Mouse (Mus musculus) liver, embryonic 14.5 days (tissue): ENCODE results near the gene Npvf. TPM values are rescaled to one million over a fixed set of nuclear protein-coding genes. Genes with fewer than 3 reads are reported as not detected.

Experiments used
- ATAC-seq: fragments of 200-750 bp; cut with Nextera tagmentation; 2 replicates; pipeline ENCODE4 v1.8.0; 2017; ENCODE audit warnings: moderate number of reproducible peaks, mild to moderate bottlenecking, moderate library complexity; ENCODE audit not compliant: insufficient read depth
- DNase-seq, 3 experiments: peaks; one replicate each; pipeline ENCODE4 v3.0.0-alpha.2; 2012 to 2013; ENCODE audit warnings: low read depth in 3 of 3, low spot score in 3 of 3
- H3K27ac ChIP-seq: fragments of 300-500 bp; sonication (generic); 2 replicates; pipeline ENCODE4 v1.5.1; 2014; ENCODE audit warnings: moderate library complexity, mild to moderate bottlenecking, control low read depth, inconsistent platforms
- H3K27me3 ChIP-seq: fragments of 300-500 bp; sonication (generic); 2 replicates; pipeline ENCODE4 v1.6.1; 2014; ENCODE audit warnings: mild to moderate bottlenecking, low read length, moderate library complexity; ENCODE audit not compliant: control insufficient read depth, insufficient read depth
- H3K36me3 ChIP-seq: fragments of 300-500 bp; sonication (generic); replicated peaks from 2 replicates; pipeline ENCODE4 v1.6.1; 2014; ENCODE audit warnings: low read depth; ENCODE audit not compliant: control insufficient read depth, insufficient read depth
- H3K4me1 ChIP-seq, 2 experiments: fragments of 200-500 bp in 1 of 2; fragments of 300-500 bp in 1 of 2; sonication (generic) in 1 of 2; replicated peaks; 2 replicates each; pipeline ENCODE4 v1.6.1; 2012 to 2014; ENCODE audit warnings: antibody characterized with exemption in 1 of 2, inconsistent platforms in 1 of 2, low read length in 1 of 2; ENCODE audit not compliant: control insufficient read depth in 2 of 2, insufficient read depth in 2 of 2
- H3K4me2 ChIP-seq: fragments of 300-500 bp; sonication (generic); 2 replicates; pipeline ENCODE4 v1.6.1; 2014; ENCODE audit warnings: low read depth, mild to moderate bottlenecking, control low read depth, moderate library complexity
- H3K4me3 ChIP-seq, 2 experiments: fragments of 200-500 bp in 1 of 2; fragments of 300-500 bp in 1 of 2; sonication (generic) in 1 of 2; 2 replicates each; pipeline ENCODE4 v1.5.1; 2012 to 2014; ENCODE audit warnings: low read depth in 2 of 2, low read length in 2 of 2, mild to moderate bottlenecking in 2 of 2, control low read depth in 1 of 2, inconsistent platforms in 1 of 2, moderate library complexity in 1 of 2; ENCODE audit not compliant: insufficient read depth in 1 of 2
- H3K9ac ChIP-seq: fragments of 300-500 bp; sonication (generic); replicated peaks from 2 replicates; pipeline ENCODE4 v1.6.1; 2014; ENCODE audit warnings: mild to moderate bottlenecking, control low read depth, moderate library complexity
- H3K9me3 ChIP-seq: fragments of 300-500 bp; sonication (generic); 2 replicates; pipeline ENCODE4 v1.6.1; 2016; ENCODE audit warnings: low read length, mixed read lengths; ENCODE audit not compliant: control insufficient read depth
- CTCF ChIP-seq: IDR thresholded peaks from 2 replicates; pipeline ENCODE4 v1.5.1; 2016; ENCODE audit warnings: antibody characterized with exemption, low read depth, control low read depth
- EP300 ChIP-seq: IDR thresholded peaks from 2 replicates; pipeline ENCODE4 v1.6.1; 2016; ENCODE audit warnings: antibody characterized with exemption, low read depth
- WGBS: fragments of 180-500 bp; shearing (Covaris S2); extraction: QIAGEN DNeasy Blood & Tissue Kit; methylation state at CpG from one replicate; pipeline ENCODE4 v1.1.7; 2014; ENCODE audit not compliant: insufficient replicate concordance; 5-methylcytosine and 5-hydroxymethylcytosine counted together
- polyA plus RNA-seq, 2 experiments: library from polyadenylated mRNA; depleted of rRNA in 1 of 2; stranded (reverse) in 1 of 2; unstranded in 1 of 2; fragments of >200 nt; fragmentation: Nextera tagmentation in 1 of 2; extraction: Ambion mirVana in 1 of 2; gene quantifications; 2 replicates each; pipeline versions ENCODE4 v1.2.1 to v1.2.3; 2012 to 2014

Gene Npvf
- not detected in 2 replicates for polyA plus RNA-seq (2012; rRNA removed)
- not detected in 2 replicates for polyA plus RNA-seq (2014; fragmentation: Nextera tagmentation; extraction: Ambion mirVana)

DNA sequence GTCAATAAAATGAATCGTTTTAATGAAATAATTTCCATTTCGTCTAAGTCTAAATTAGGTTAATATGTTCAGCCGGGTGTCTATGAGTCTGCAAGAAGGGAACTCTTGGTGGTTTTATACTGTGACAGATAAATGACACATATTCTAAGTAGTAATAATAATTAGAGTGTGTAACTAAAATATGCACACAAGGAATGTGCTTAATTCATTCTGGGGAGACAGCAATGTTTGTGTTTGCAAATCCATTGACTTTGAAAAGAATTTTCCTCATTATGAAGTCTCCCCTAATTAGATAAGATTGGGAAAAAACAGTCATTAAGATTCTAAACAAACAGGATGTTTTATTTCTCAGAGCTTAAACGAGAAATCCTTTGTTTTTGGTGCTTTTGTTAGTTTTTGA lies at the start of gene Npvf:
TSS of gene Npvf (minus strand) at position 84 of the 400 bp plus-strand sequence.
- H3K4me3 ChIP-seq = no peak within 1 kb of the TSS
- no peak within 1 kb of the TSS for H3K9ac ChIP-seq
- H3K36me3 ChIP-seq = no peaks in the 10 kb centered on the region
- H3K4me2 ChIP-seq = no peak within 1 kb of the TSS
- no peak for TF ChIP-seq CTCF
- no peak for TF ChIP-seq EP300
- H3K27ac ChIP-seq = no peak within 1 kb of the TSS
- H3K27me3 ChIP-seq = no peaks in the 10 kb centered on the region
- WGBS = 55% methylated on average over 4 of the region's 4 CpGs
- DNase-seq (no peak), ATAC-seq (no peak)
- no peaks in the 10 kb centered on the region for H3K9me3 ChIP-seq
- no peaks in the 10 kb centered on the region for H3K4me1 ChIP-seq

DNA sequence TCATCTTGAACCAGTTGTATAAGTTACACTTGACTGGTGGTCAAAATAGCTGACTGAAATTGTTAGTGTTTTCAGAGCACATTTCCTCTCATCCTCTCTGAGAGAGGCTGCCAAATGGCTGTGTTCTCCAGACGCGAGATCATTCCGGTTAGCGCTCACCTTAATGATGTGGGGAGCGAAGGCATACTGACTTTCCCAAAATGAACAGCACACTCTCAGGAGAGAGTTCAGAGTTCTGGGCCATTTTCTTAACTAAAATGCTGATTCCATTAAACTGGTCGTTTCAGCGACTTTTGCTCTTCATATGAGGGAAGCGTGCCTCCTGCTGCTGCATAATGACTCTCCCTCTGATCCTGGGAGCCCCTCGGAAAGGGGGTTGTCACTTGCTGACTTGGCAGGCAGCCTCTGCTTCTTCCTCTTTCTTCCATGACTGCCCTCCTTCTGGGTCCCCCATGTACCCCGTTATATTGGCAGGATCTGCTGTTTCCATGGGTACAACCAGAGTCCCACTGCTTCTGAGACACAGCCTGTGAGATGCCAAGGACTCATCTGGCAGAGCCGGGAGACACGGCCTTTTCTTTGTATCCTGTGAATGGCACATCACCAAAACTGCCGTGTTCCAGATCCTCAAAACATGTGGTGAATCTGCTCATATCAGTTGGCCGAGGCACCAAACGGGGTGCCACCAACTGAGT lies 35.0 kb upstream of the Npvf start:
- Histone ChIP-seq H3K4me3 (no peak overlapping the region), H3K9ac (no peak overlapping the region), H3K27me3 (no peaks in the 10 kb centered on the region), H3K4me2 (no peak overlapping the region), H3K9me3 (no peaks in the 10 kb centered on the region), H3K4me1 (0 out of 4 replicates have a peak, but pooled peaks cover 0 to 2% of the 10 kb centered on the region in 2 experiments), H3K27ac (no peak overlapping the region), H3K36me3 (no peaks in the 10 kb centered on the region)
- no peak for TF ChIP-seq EP300
- no peak for TF ChIP-seq CTCF
- DNase-seq (no peak), ATAC-seq (no peak)
- 49% methylated on average over 15 of the region's 15 CpGs for WGBS

DNA sequence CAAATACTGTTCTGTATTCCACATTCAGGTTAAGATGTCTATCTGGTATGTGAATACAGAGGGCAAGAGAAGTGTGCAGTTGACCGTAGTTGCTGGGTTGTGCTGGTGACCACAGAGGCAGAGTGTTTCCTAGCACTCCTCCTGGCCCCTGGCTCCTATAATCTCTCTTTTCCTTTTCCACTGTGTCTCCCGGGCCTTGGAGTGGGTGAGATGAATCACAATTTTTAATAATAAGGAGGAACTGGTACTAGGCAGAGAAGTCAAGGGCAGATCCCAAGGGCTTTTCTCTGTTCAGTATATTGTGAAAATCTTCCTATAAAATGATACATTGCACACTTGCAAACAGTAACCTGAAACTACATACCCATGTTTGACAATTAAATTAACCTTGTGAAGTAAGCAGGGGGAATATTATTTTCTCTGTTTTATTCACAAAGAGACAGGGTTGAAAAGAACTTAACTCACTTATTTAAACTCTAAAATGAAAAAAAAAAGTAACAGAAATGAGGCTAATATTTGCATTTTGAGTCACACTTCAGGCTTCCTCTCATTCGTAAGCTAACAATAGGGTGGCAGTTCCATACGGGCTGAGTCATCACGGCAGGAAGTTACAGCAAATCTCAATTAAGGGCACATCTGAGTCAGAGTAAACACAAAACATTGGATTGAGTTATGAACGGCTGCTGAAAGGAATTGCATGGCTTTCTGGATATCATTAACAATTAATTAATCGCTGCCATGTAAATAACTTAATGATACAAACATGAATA lies 30.6 kb upstream of the Npvf start:
- H3K9ac ChIP-seq = no peak overlapping the region
- TF ChIP-seq CTCF (no peak), EP300 (no peak)
- 23% methylated on average over 7 of the region's 7 CpGs for WGBS
- no peaks in the 10 kb centered on the region for H3K36me3 ChIP-seq
- no peak overlapping the region for H3K4me2 ChIP-seq
- no peaks in the 10 kb centered on the region for H3K9me3 ChIP-seq
- DNase-seq = no peak
- H3K4me1 ChIP-seq = 0 out of 4 replicates have a peak, but pooled peaks cover 0 to 2% of the 10 kb centered on the region in 2 experiments
- no peak overlapping the region for H3K27ac ChIP-seq
- H3K27me3 ChIP-seq = no peaks in the 10 kb centered on the region
- no peak overlapping the region for H3K4me3 ChIP-seq
- no peak for ATAC-seq

DNA sequence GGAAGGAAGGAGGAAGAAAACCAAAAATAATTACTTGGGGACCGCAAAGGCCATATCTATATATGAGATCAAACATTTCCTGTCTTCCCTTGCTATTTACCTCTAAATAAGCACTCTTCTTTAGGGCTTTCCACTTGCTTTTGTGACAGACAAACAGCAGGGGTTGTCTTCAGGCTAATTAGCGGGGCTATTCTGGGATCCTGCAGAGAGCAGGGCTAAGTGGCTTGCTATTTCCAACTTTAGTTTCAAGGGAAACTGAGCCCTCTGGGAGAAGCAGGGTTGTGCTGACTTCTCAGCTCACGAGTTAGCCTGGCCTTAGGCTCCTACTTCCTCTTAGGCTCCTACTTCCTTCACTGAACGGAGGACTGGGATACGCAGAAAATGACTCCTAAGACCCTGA lies 27.3 kb upstream of the Npvf start:
- no peak overlapping the region for H3K4me2 ChIP-seq
- WGBS = 13% methylated on average over 5 of the region's 5 CpGs
- no peak overlapping the region for H3K4me3 ChIP-seq
- no peaks in the 10 kb centered on the region for H3K9me3 ChIP-seq
- no peaks in the 10 kb centered on the region for H3K27me3 ChIP-seq
- 0 out of 4 replicates have a peak, but pooled peaks cover 0 to 2% of the 10 kb centered on the region in 2 experiments for H3K4me1 ChIP-seq
- H3K36me3 ChIP-seq = no peaks in the 10 kb centered on the region
- TF ChIP-seq EP300 (no peak), CTCF (no peak)
- DNase-seq = no peak
- H3K27ac ChIP-seq = no peak overlapping the region
- H3K9ac ChIP-seq = no peak overlapping the region
- no peak for ATAC-seq
